Mouse (Mus musculus): ENCODE measurements around the gene Alg6. TPM values are rescaled to one million over a fixed set of nuclear protein-coding genes. Genes with fewer than 3 reads are reported as not detected.

Gene Alg6
- polyA plus RNA-seq, 1 experiment, result not detected

DNA sequence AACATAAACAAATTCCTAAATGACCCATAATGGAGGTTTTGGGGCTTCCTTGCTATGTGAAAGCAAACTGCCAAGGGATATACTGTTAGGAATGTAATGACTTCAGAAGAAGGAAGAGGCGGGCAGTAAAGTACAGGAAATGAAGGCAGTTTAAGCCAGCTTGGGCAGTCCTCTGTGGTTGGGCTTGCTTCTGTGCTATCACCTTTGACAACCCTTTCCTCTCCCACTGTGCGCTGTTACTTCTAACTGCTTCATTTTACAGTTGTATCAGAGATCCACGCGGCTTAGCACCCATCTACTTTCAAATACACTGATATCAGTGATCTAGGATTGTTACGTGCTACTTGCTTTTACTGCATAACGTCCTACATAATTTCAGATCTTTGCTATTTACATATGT lies 76.9 kb downstream of the Alg6 start:
- Histone ChIP-seq H3K27ac (ENCODE audit: insufficient read depth, low read depth, low read length) (no peak overlapping the region), H3K4me1 (ENCODE audit: control insufficient read depth, insufficient read depth, low read length) (no peaks in the 10 kb centered on the region), H3K4me3 (ENCODE audit: insufficient read depth, low read depth, low read length) (no peak overlapping the region)
- TF ChIP-seq CTCF (IDR thresholded peaks at IDR 0.05; ENCODE audit: insufficient read depth, low read depth, low read length) (no peak), POLR2A (IDR thresholded peaks at IDR 0.05; ENCODE audit: insufficient read depth, low read depth, low read length) (no peak)
- WGBS, result 94% methylated on average over 6 of the region's 6 CpGs

Other genes with a start within 250 kb of the Alg6 start
- gene Foxd3, start 59.4 kb upstream of the Alg6 start, polyA plus RNA-seq (2012; ENCODE audit: insufficient read depth, insufficient read length, low replicate concordance, missing spikeins), result not detected in 2 replicates
- not detected in 2 replicates for gene Efcab7, start 113.5 kb downstream of the Alg6 start, polyA plus RNA-seq (2012; ENCODE audit: insufficient read depth, insufficient read length, low replicate concordance, missing spikeins)
- gene Pgm1, start 213.8 kb downstream of the Alg6 start, polyA plus RNA-seq (2012; ENCODE audit: insufficient read depth, insufficient read length, low replicate concordance, missing spikeins), result not detected in 2 replicates
- not detected in 2 replicates for gene Itgb3bp, start 214.1 kb downstream of the Alg6 start, polyA plus RNA-seq (2012; ENCODE audit: insufficient read depth, insufficient read length, low replicate concordance, missing spikeins)

Measured in olfactory bulb, adult 2 months (tissue).